Mouse (Mus musculus) heart, adult 2 months (tissue): ENCODE measurements around the gene Mettl25.

Experiments
- CTCF ChIP-seq: fragments of 200-600 bp; IDR thresholded peaks from 2 replicates; pipeline ENCODE4 v1.8.1; 2022; ENCODE audit warnings: antibody characterized with exemption, mild to moderate bottlenecking, moderate library complexity
- POLR2A ChIP-seq: fragments of 200-500 bp; IDR thresholded peaks from 2 replicates; pipeline ENCODE4 v1.6.1; 2011; ENCODE audit warnings: mild to moderate bottlenecking, low read depth, low read length, control low read depth; ENCODE audit not compliant: insufficient read depth

DNA sequence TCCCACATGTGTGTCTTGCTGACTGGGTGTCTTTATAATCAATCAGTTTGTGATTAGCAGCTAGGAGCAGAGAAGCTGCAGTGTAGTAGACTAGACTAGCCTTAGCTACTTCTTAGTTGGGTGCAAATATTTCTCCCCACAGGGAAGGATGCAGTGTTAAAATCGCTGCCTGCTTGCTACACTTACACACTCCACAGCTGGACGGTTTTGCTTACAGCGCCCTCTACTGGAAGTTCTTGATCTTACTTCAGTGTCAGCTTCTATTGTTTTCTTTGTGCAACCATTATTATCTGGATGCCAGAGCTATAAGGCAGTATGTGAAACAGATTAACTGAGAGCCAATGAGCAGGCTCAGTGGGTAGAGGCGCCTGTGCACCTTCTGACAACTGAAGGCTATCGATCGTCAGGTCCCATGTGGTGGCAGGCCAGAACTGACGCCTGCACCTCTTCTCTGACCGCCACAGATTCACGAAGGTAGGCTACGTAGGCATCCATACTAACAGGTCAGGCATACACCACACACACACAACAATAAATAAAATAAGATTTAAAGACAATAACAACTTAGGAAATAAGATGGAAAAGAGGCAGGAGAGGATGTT lies 6.5 kb downstream of the Mettl25 start:
- TF ChIP-seq POLR2A = no peak
- peak; percentile 61 for TF ChIP-seq CTCF
